Mouse (Mus musculus) cerebellum, adult 2 months (tissue): ENCODE data around the gene Pik3cb. TPM values are rescaled to one million over a fixed set of nuclear protein-coding genes. Genes with fewer than 3 reads are reported as not detected.

Experiments
- DNase-seq, 2 experiments: peaks; one replicate each; pipeline ENCODE4 v3.0.0; 2021
- H3K27ac ChIP-seq: fragments of 200-500 bp; 2 replicates; pipeline ENCODE4 v1.5.1; 2012; ENCODE audit warnings: low read length, control low read depth, inconsistent platforms; ENCODE audit not compliant: insufficient read depth
- H3K27me3 ChIP-seq: fragments of 200-500 bp; 2 replicates; pipeline ENCODE4 v1.6.1; 2012; ENCODE audit warnings: inconsistent platforms, mild to moderate bottlenecking, low read length, moderate library complexity; ENCODE audit not compliant: control insufficient read depth, insufficient read depth
- H3K4me1 ChIP-seq: fragments of 200-500 bp; 2 replicates; pipeline ENCODE4 v1.6.1; 2011; ENCODE audit warnings: low read length; ENCODE audit not compliant: control insufficient read depth, insufficient read depth
- H3K4me3 ChIP-seq: fragments of 200-500 bp; replicated peaks from 2 replicates; pipeline ENCODE3; 2011; ENCODE audit warnings: mild to moderate bottlenecking, low read depth, low read length, control low read depth; ENCODE audit not compliant: insufficient read depth
- CTCF ChIP-seq: fragments of 200-500 bp; IDR thresholded peaks from 2 replicates; pipeline ENCODE4 v1.5.1; 2011; ENCODE audit warnings: low read depth, mild to moderate bottlenecking, control low read depth, low read length, moderate library complexity, borderline replicate concordance; ENCODE audit not compliant: insufficient read depth
- POLR2A ChIP-seq: fragments of 200-500 bp; IDR thresholded peaks from 2 replicates; pipeline ENCODE4 v1.6.1; 2011; ENCODE audit warnings: low read length, control low read depth, borderline replicate concordance; ENCODE audit not compliant: insufficient read depth
- WGBS: fragments of 180-500 bp; shearing (Covaris S2); methylation state at CpG from one replicate; pipeline ENCODE4 v1.1.7; 2018; 5-methylcytosine and 5-hydroxymethylcytosine counted together
- polyA plus RNA-seq: library from polyadenylated mRNA; depleted of rRNA; stranded (reverse); fragments of >200 nt; gene quantifications from 2 replicates; pipeline ENCODE4 v1.2.3, GENCODE M21; 2012

Gene Pik3cb
- polyA plus RNA-seq, 1 experiment: 16.5 TPM

DNA sequence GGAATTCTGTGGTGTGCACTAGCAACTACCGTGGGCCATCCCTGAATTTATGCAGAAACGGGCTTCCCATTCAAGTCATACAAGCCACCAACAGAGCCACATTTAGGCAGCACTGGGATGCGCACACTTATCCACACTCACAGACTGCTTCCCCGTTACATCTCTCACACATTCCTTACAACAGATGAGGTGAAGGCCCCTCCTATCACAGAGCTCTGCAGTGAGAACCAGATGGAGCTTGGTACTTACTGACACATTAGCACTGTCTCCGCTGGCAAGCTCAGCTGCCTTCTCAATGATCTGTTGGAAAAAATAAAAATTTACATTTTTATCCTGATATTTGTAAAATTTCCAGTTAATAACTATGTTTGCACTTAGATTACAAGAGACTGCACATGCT is 75.1 kb downstream of the Pik3cb start:
- no peak for TF ChIP-seq POLR2A
- no peak for TF ChIP-seq CTCF
- DNase-seq: no peak
- Histone ChIP-seq H3K4me1 (no peaks in the 10 kb centered on the region), H3K27ac (no peak overlapping the region), H3K27me3 (no peaks in the 10 kb centered on the region), H3K4me3 (no peak overlapping the region)
- 82% methylated on average over 5 of the region's 5 CpGs for WGBS

DNA sequence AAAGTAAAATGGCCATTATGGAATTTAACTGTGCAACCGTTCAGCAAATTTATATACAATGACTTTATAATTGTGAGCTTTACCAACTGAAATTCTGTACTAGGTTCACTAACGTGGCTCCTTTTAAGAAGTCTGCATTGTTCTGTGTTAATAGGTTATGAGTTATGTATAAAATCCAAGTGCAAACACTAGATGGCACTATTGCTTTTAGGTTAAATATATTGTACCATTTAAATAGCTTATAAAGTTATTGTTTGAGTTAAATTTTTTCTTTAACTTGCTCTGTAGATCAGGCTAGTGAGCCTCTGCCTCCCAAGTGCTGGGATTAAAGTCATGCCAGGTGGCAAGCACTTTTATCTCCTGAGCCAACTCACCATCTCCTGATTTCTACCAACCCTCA is 76.2 kb downstream of the Pik3cb start:
- Histone ChIP-seq H3K27ac (no peak overlapping the region), H3K4me1 (no peaks in the 10 kb centered on the region), H3K4me3 (no peak overlapping the region), H3K27me3 (no peaks in the 10 kb centered on the region)
- WGBS: 54% methylated on average over 2 of the region's 2 CpGs
- TF ChIP-seq POLR2A: no peak
- no peak for TF ChIP-seq CTCF
- peak in 1 of 2 experiments; percentile 20 for DNase-seq

DNA sequence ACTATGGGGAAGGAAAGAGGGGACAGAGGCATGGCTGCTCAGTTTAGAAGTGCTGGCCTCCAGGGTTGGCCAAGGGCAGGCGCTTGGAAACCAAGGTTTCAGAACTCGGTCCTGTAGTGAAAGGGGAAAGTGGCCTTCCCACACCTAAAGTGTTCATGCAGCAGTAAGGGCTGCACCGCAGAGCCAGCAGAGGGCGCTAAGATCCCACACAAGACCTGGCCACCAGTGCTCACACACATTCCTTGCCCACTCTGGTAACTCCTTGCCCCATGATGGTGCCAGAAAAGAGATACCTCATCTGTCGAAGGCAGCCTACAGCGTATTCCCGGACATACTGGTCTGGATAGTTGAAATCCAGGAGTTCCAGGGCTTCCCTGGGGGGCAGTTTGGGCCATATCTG is 77.9 kb downstream of the Pik3cb start:
- 19% methylated on average over 7 of the region's 7 CpGs for WGBS
- Histone ChIP-seq H3K4me3 (no peak overlapping the region), H3K27ac (no peak overlapping the region), H3K4me1 (peaks cover 9% of the 10 kb centered on the region; the same call in 1 of the 2 replicates), H3K27me3 (no peaks in the 10 kb centered on the region)
- DNase-seq: peak; percentile 66 to 73
- TF ChIP-seq POLR2A: no peak
- TF ChIP-seq CTCF: peak; percentile 96

DNA sequence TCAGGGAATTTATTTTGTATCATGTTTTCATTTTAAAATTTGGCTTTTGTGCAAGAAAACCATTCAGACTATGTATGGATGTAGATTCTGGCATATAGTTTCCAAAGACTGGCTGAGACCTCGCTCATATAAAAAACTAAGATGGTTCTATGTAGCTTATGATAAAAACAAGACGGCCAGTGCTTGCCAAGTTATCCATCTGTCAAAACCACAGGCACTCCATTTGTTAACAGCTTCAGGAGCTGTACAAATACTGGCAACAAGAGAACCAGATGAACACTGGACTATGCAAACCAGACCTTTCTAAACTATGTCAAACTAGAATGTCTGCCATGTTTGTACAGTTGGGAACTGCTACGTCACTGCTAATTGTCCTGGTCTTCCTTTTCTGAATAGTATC is 82.7 kb downstream of the Pik3cb start:
- no peak for TF ChIP-seq CTCF
- no peak for TF ChIP-seq POLR2A
- Histone ChIP-seq H3K27me3 (no peaks in the 10 kb centered on the region), H3K4me3 (no peak overlapping the region), H3K4me1 (peaks cover 12% of the 10 kb centered on the region; the same call in 1 of the 2 replicates), H3K27ac (no peak overlapping the region)
- peak in 1 of 2 experiments; percentile 58 for DNase-seq
- WGBS: 17% methylated on average over 3 of the region's 3 CpGs

DNA sequence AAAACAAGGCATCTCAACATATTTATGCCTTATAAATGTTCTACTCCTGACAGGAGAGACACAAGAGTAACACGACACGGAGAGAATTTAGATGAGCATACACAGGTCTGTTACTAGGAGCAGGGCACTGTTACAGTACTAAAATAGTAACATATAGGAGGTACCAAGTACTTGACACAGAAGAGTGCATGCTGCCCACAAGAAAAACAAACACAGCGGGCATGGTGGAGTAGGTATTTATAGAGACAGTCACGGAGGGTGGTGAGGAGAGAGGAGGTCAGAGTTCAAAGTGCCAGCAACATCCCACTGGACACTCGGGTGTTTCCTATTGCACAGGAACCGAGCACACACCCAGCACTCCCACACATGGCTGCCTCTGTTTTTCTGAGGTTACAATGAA is 90.7 kb downstream of the Pik3cb start:
- Histone ChIP-seq H3K27ac (no peak overlapping the region), H3K4me3 (no peak overlapping the region), H3K4me1 (peaks cover 7% of the 10 kb centered on the region), H3K27me3 (no peaks in the 10 kb centered on the region)
- TF ChIP-seq POLR2A (no peak), CTCF (no peak)
- WGBS: 59% methylated on average over 6 of the region's 6 CpGs
- DNase-seq: no peak

DNA sequence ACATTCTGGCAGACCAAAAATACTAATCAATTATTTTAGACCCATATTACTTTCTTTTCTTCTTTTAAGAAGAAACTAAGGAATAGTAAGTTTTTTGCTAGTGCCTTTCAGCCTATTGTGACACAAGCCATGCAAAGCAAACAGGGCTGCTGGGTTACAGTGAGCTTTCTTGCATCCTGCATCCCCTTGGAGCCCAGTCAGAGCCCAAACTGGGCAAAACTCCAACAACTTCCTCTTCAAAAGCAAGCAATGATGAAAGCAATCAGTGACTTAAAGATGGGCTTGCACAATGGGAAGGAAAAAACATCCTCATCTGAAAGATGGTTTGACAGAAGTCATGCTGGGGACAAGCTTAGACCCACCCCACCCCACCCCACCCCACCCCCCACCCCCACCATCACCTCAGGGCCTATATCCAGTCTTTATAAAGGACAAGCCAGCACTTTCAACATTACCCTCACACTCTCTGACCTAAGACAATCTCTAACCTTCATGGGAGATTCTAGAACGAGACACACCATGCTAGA is 91.6 kb downstream of the Pik3cb start:
- H3K27ac ChIP-seq: no peak overlapping the region
- peaks cover 10% of the 10 kb centered on the region for H3K4me1 ChIP-seq
- no peak for TF ChIP-seq POLR2A
- TF ChIP-seq CTCF: no peak
- H3K27me3 ChIP-seq: no peaks in the 10 kb centered on the region
- WGBS: 59% methylated on average over 1 of the region's 1 CpGs
- peak in 1 of 2 experiments; percentile 13 for DNase-seq
- no peak overlapping the region for H3K4me3 ChIP-seq

DNA sequence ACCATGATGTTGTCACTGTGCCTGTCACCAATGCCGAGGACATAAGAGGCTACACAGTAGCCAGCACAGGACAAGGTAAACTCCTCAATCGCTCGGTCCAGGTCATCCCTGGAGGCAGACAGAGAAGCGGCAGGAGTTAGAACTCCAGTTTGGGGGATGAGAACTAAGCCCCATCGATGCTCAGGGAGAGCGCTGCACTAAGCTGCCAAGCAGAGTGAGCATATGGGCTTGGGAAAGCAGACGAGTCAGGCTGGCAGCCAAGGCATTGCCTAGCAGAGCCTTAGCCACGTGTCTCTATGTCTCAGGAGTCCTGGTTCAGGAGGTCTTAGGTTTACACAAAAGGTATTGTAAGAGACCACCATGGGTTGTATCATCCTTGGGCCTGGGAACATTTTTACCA is 95.7 kb downstream of the Pik3cb start:
- Histone ChIP-seq H3K27ac (no peak overlapping the region), H3K4me3 (no peak overlapping the region), H3K27me3 (no peaks in the 10 kb centered on the region), H3K4me1 (peaks cover 8% of the 10 kb centered on the region)
- no peak for TF ChIP-seq CTCF
- TF ChIP-seq POLR2A: no peak
- 12% methylated on average over 8 of the region's 8 CpGs for WGBS
- DNase-seq: peak; percentile 60 to 73

DNA sequence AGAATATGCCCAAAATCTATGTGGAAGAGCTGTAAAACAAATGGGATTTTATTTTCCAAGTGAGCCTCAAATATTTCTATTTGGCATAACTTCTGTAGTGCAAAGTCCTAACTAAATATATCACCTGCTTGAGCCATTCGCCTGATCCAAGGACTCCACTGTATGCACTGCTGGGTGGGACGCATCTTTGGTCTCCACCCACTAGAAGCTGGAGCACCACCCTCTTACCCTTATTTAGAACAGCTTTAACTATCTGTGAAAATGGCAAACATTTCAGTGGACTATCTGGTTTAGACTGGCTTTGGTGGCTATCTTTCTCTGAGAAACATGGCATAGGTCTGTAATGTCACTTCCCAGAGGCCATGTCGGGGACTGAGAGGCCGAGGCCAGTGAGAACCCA is 97.8 kb downstream of the Pik3cb start:
- no peak overlapping the region for H3K4me3 ChIP-seq
- H3K27ac ChIP-seq: no peak overlapping the region
- DNase-seq: no peak
- peaks cover 8% of the 10 kb centered on the region for H3K4me1 ChIP-seq
- 94% methylated on average over 4 of the region's 4 CpGs for WGBS
- no peaks in the 10 kb centered on the region for H3K27me3 ChIP-seq
- TF ChIP-seq POLR2A: no peak
- no peak for TF ChIP-seq CTCF

DNA sequence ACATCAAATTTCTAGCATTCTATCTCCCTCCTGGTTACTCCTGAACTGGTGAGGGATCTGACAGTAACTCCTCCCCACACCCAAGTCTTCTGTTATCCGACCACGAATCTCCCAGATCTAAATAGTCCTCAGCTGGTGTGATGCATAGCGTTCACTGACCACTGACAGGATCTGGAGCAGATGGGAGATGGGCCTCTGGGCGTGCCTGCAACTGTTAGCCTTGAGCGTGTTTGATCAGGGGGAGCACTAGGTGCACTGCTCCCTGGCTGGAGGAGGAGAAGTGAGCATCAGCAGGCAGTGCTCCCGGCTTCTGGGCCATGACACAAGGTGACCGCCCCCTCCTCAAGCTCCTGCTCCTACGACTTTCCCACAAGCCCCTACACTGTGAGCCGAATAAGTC is 98.4 kb downstream of the Pik3cb start:
- 57% methylated on average over 9 of the region's 9 CpGs for WGBS
- TF ChIP-seq CTCF (no peak), POLR2A (no peak)
- Histone ChIP-seq H3K27ac (no peak overlapping the region), H3K4me3 (no peak overlapping the region), H3K4me1 (peaks cover 8% of the 10 kb centered on the region), H3K27me3 (no peaks in the 10 kb centered on the region)
- no peak for DNase-seq
